Comparison of ENCODE assay signal across 8 mouse cellular contexts in genomic region chr2:150688541-150689186, GRCm38 (mm10). TPM values are rescaled to one million over a fixed set of nuclear protein-coding genes. Genes with fewer than 3 reads are reported as not detected.
DNase-seq lines count a peak whose midpoint lies in the region; ATAC-seq and TF ChIP-seq lines count a peak whose summit lies in the region.
"Had no signal": no experiment of that assay in that cellular context is flagged by ENCODE, and none has a peak within 500 bp of the region (broad histone marks: within the 10 kb centered on the region; RNA-seq: fewer than 3 reads in every experiment).

No protein-coding gene starts in this region.

- H3K27me3 ChIP-seq in intestine, postnatal 0 days (replicated peaks; ENCODE audit: control insufficient read depth, insufficient read depth, low read length), result peaks cover 52% of the 10 kb centered on the region
- peaks cover 71% of the 10 kb centered on the region for H3K27me3 ChIP-seq in liver, embryonic 13.5 days
- H3K27me3 ChIP-seq in small intestine, adult 2 months (ENCODE audit: control insufficient read depth, insufficient read depth, low read length), result peaks cover 36% of the 10 kb centered on the region

- DNase-seq in testis, postnatal 10 days (ENCODE audit: low spot score), result peak; percentile 56
- DNase-seq in testis, postnatal 14 days (ENCODE audit: low spot score), result no peak
- peak; percentile 92 to 97 for DNase-seq in cerebellum, postnatal 10 days
- DNase-seq in heart, adult 18-20 months, result peak; percentile 67 to 75
- DNase-seq in liver, embryonic 13.5 days, result no peak

- no peak for ATAC-seq in intestine, postnatal 0 days
- no peak for ATAC-seq in liver, embryonic 13.5 days (ENCODE audit: low read depth)

- WGBS in intestine, postnatal 0 days, result under 1% methylated on average over 41 of the region's 44 CpGs
- 2% methylated on average over 43 of the region's 44 CpGs for WGBS in liver, embryonic 13.5 days (ENCODE audit: insufficient replicate concordance)
- WGBS in small intestine, adult 2 months, result 2% methylated on average over 44 of the region's 44 CpGs

- TF ChIP-seq POLR2A in small intestine, adult 2 months (IDR thresholded peaks at IDR 0.05; ENCODE audit: low read depth, low read length), result no peak

- H3K4me3 ChIP-seq in intestine, postnatal 0 days (ENCODE audit: low read depth, low read length), result peak overlapping the region; percentile 26
- H3K4me3 ChIP-seq in liver, embryonic 13.5 days (replicated peaks), result peak overlapping the region; percentile 30
- H3K4me3 ChIP-seq in small intestine, adult 2 months (ENCODE audit: low read depth, low read length), result peak overlapping the region; percentile 29

- no peak overlapping the region for H3K9ac ChIP-seq in intestine, postnatal 0 days (ENCODE audit: low read depth, low read length)
- no peak overlapping the region for H3K9ac ChIP-seq in liver, embryonic 13.5 days

- no peaks in the 10 kb centered on the region for H3K9me3 ChIP-seq in intestine, postnatal 0 days (ENCODE audit: control insufficient read depth)
- H3K9me3 ChIP-seq in liver, embryonic 13.5 days (replicated peaks), result no peaks in the 10 kb centered on the region

- H3K36me3 ChIP-seq in intestine, postnatal 0 days (ENCODE audit: control insufficient read depth, insufficient read depth), result no peaks in the 10 kb centered on the region
- H3K36me3 ChIP-seq in liver, embryonic 13.5 days, result no peaks in the 10 kb centered on the region
- H3K36me3 ChIP-seq in small intestine, adult 2 months (ENCODE audit: control insufficient read depth, insufficient read depth, low read length), result no peaks in the 10 kb centered on the region

- H3K4me2 ChIP-seq in intestine, postnatal 0 days (replicated peaks; ENCODE audit: low read depth), result peak overlapping the region; percentile 56
- H3K4me2 ChIP-seq in liver, embryonic 13.5 days, result peak overlapping the region; percentile 45

- H3K27ac ChIP-seq in intestine, postnatal 0 days (ENCODE audit: low read depth, low read length), result no peak overlapping the region
- H3K27ac ChIP-seq in liver, embryonic 13.5 days, result no peak overlapping the region
- H3K27ac ChIP-seq in small intestine, adult 2 months (ENCODE audit: insufficient read depth, low read depth, low read length), result no peak overlapping the region

- no peaks in the 10 kb centered on the region for H3K4me1 ChIP-seq in intestine, postnatal 0 days (replicated peaks; ENCODE audit: control insufficient read depth, insufficient read depth, low read length)
- no peaks in the 10 kb centered on the region for H3K4me1 ChIP-seq in liver, embryonic 13.5 days (replicated peaks)
- peaks cover 3% of the 10 kb centered on the region; the same call in 1 of the 2 replicates for H3K4me1 ChIP-seq in small intestine, adult 2 months (ENCODE audit: control insufficient read depth, insufficient read depth, insufficient read length, low read length)

- TF ChIP-seq CTCF in intestine, postnatal 0 days (IDR thresholded peaks at IDR 0.05; ENCODE audit: low read depth), result no peak
- no peak for TF ChIP-seq CTCF in small intestine, adult 2 months (IDR thresholded peaks at IDR 0.05; ENCODE audit: extremely low read depth, insufficient read length, insufficient replicate concordance, low read depth, low read length)

RNA-seq across cellular contexts. Expression of gene Vsx1, which starts 0.5 kb away (rescaled TPM):
- total RNA-seq in heart, adult 18-20 months (2021), result under 1 TPM in 1 of 2 experiments, not detected in 1; 0.10 TPM
- polyA plus RNA-seq in intestine, postnatal 0 days (2015; fragmentation: Nextera tagmentation; extraction: Ambion mirVana), result not detected in 2 replicates
- polyA plus RNA-seq in liver, embryonic 13.5 days (2015; fragmentation: Nextera tagmentation; extraction: Ambion mirVana), result not detected in 2 replicates
- polyA plus RNA-seq in small intestine, adult 2 months (2012; rRNA removed), result not detected in 2 replicates
- total RNA-seq: left cerebral cortex, postnatal 14 days had no signal

RNA-seq across cellular contexts. Expression of gene Acss1, which starts 20.4 kb away (rescaled TPM):
- 100 to 1,000 TPM; 261 to 288 TPM for total RNA-seq in heart, adult 18-20 months (2021)
- polyA plus RNA-seq in intestine, postnatal 0 days (2015; fragmentation: Nextera tagmentation; extraction: Ambion mirVana), result 36.5 and 44.3 TPM in 2 replicates
- 28.7 and 44.7 TPM in 2 replicates for polyA plus RNA-seq in liver, embryonic 13.5 days (2015; fragmentation: Nextera tagmentation; extraction: Ambion mirVana)
- 133 and 151 TPM in 2 replicates for polyA plus RNA-seq in small intestine, adult 2 months (2012; rRNA removed)

Comparison
In these comparisons a context has a peak if more than half of its experiments do, and no peak if none do; other contexts are left out.
1. DNase-seq: peak in testis, postnatal 10 days (single experiment), cerebellum, postnatal 10 days (2 of 2) and heart, adult 18-20 months (2 of 2); none in testis, postnatal 14 days (single experiment) and liver, embryonic 13.5 days (single experiment).
2. Peak in every context shown above with its lines, with median percentiles within 50 percentile points of each other: H3K4me3 ChIP-seq.